Mouse (Mus musculus) ES-E14 (cell line): ENCODE measurements around the gene Gsta2.

ENCODE experiments used
- CHD2 ChIP-seq: IDR thresholded peaks from 2 replicates; pipeline ENCODE4 v1.6.1; 2014; ENCODE audit warnings: mild to moderate bottlenecking, low read depth, low read length, inconsistent platforms
- HCFC1 ChIP-seq: IDR thresholded peaks from 2 replicates; pipeline ENCODE4 v1.6.1; 2012; ENCODE audit warnings: low read length, inconsistent platforms, borderline replicate concordance; ENCODE audit not compliant: insufficient read depth
- ZC3H11A ChIP-seq: IDR thresholded peaks from 2 replicates; pipeline ENCODE4 v1.6.1; 2012; ENCODE audit warnings: low read depth, mild to moderate bottlenecking, inconsistent platforms, low read length, borderline replicate concordance
- ZNF384 ChIP-seq: IDR thresholded peaks from 2 replicates; pipeline ENCODE4 v1.6.1; 2012; ENCODE audit warnings: low read depth, low read length, inconsistent platforms

GRCm38 (mm10) chr9:78385893-78386292 lies 30.3 kb upstream of the Gsta2 start:
- no peak for TF ChIP-seq CHD2
- peak; percentile 96 for TF ChIP-seq ZC3H11A
- TF ChIP-seq ZNF384, result no peak
- TF ChIP-seq HCFC1, result no peak
